In the genomic region with DNA sequence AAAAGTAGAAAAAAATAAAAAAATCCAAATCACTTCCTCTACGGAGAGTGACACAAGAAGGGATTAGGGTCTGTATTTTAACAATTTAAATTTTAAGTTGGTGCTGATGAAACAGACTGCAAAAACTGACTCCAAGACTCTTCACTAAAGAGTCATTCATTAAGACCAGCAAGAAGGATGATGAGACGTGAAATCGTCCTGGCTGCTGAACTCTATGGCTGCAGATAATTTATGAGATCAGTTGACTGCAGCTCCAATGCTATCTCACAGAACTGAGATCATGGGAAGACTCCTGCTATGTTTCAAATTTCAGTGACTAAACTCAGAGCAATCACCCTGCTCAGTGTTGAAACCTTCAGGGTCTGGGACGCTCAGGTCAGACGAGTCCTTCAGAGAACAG, we compare ENCODE assay signal across 28 mouse cellular contexts.
"Had no signal": no experiment of that assay in that cellular context is flagged by ENCODE, and none has a peak within 500 bp of the region (broad histone marks: within the 10 kb centered on the region; RNA-seq: fewer than 3 reads in every experiment).

No protein-coding gene starts in this region.

- ATAC-seq: hindbrain, embryonic 16.5 days; inflammation-experienced regulatory T-cells, adult 6 months; intestine, embryonic 15.5 days; intestine, postnatal 0 days had no signal

- H3K4me2 ChIP-seq: heart, embryonic 11.5 days; heart, embryonic 13.5 days; heart, embryonic 15.5 days; hindbrain, embryonic 12.5 days; hindbrain, embryonic 14.5 days; intestine, embryonic 15.5 days; limb, embryonic 12.5 days; liver, embryonic 11.5 days; liver, embryonic 13.5 days had no signal

- H3K4me3 ChIP-seq: gastrocnemius, adult 2 months; heart, adult 2 months; heart, embryonic 13.5 days; heart, embryonic 15.5 days; hindbrain, embryonic 10.5 days; hindbrain, embryonic 12.5 days; intestine, embryonic 15.5 days; layer of hippocampus, adult 2 months; left cerebral cortex, adult 2 months; limb, embryonic 10.5 days; limb, embryonic 12.5 days; liver, embryonic 13.5 days had no signal

- H3K27me3 ChIP-seq: heart, embryonic 13.5 days; heart, embryonic 15.5 days; intestine, embryonic 15.5 days; limb, embryonic 12.5 days; liver, embryonic 13.5 days had no signal

- H3K36me3 ChIP-seq: heart, embryonic 13.5 days; heart, embryonic 15.5 days; hindbrain, embryonic 10.5 days; hindbrain, embryonic 12.5 days; intestine, embryonic 15.5 days; limb, embryonic 10.5 days; limb, embryonic 12.5 days; liver, embryonic 13.5 days had no signal

- DNase-seq: gastrocnemius, adult 2 months; gastrocnemius, postnatal 10 days; gastrocnemius, postnatal 25 days; heart, adult 2 months; heart, postnatal 14 days; heart, postnatal 4 days; kidney, adult 18-20 months; kidney, adult 8-10 months; kidney, postnatal 10 days; kidney, postnatal 25 days; kidney, postnatal 4 days; liver; liver, embryonic 13.5 days had no signal
